Mouse (Mus musculus) ovary, postnatal 36 days (tissue): ENCODE measurements around the gene Gm884.
A peak's percentile ranks its signal among the peaks of the same experiment; 100 is the strongest.

ENCODE experiments used
- DNase-seq: peaks from one replicate; pipeline ENCODE4 v3.0.0; 2022; ENCODE audit warnings: low spot score, mixed read lengths

Gm884 gene

GRCm38 (mm10) chr11:103621040-103621439 lies at the start of gene Gm884:
Gm884 (minus strand) TSS chr11:103621140.
- DNase-seq, result no peak

- no peak for DNase-seq
These were observed 46.0 kb upstream of the Gm884 start for GRCm38 (mm10) chr11:103666907-103667426.

- no peak for DNase-seq
These were observed 45.4 kb upstream of the Gm884 start for GRCm38 (mm10) chr11:103666181-103666906.

GRCm38 (mm10) chr11:103665695-103666094 lies 44.8 kb upstream of the Gm884 start:
- DNase-seq, result no peak

GRCm38 (mm10) chr11:103663119-103663518 lies 42.2 kb upstream of the Gm884 start:
- DNase-seq, result no peak

GRCm38 (mm10) chr11:103662546-103662945 lies 41.6 kb upstream of the Gm884 start:
- DNase-seq, result no peak

- no peak for DNase-seq
These were observed 40.9 kb upstream of the Gm884 start for GRCm38 (mm10) chr11:103661863-103662262.

GRCm38 (mm10) chr11:103658189-103658588 lies 37.2 kb upstream of the Gm884 start:
- DNase-seq, result no peak

- peak; percentile 47 for DNase-seq
These were observed 35.6 kb upstream of the Gm884 start for GRCm38 (mm10) chr11:103656520-103656919.

GRCm38 (mm10) chr11:103653359-103653965 lies 32.5 kb upstream of the Gm884 start:
- DNase-seq, result no peak

GRCm38 (mm10) chr11:103651426-103651825 lies 30.5 kb upstream of the Gm884 start:
- DNase-seq, result no peak

- no peak for DNase-seq
These were observed 29.1 kb upstream of the Gm884 start for GRCm38 (mm10) chr11:103649983-103650493.

- no peak for DNase-seq
These were observed 28.5 kb upstream of the Gm884 start, which contains the start of gene Rprml for GRCm38 (mm10) chr11:103649301-103649982. Rprml (plus strand) TSS chr11:103649570.

GRCm38 (mm10) chr11:103648656-103649055 lies 27.7 kb upstream of the Gm884 start:
- DNase-seq, result no peak

- DNase-seq, result no peak
These were observed 27.1 kb upstream of the Gm884 start for GRCm38 (mm10) chr11:103647921-103648620.

- no peak for DNase-seq
These were observed 25.4 kb upstream of the Gm884 start for GRCm38 (mm10) chr11:103646301-103646700.

GRCm38 (mm10) chr11:103645731-103646130 lies 24.8 kb upstream of the Gm884 start:
- no peak for DNase-seq

GRCm38 (mm10) chr11:103643211-103643610 lies 22.3 kb upstream of the Gm884 start:
- DNase-seq, result no peak

- peak; percentile 27 for DNase-seq
These were observed 18.5 kb upstream of the Gm884 start for GRCm38 (mm10) chr11:103639407-103639946.

- DNase-seq, result no peak
These were observed 17.9 kb upstream of the Gm884 start, which contains the start of gene Lyzl6 for GRCm38 (mm10) chr11:103638790-103639189. Lyzl6 (minus strand) TSS chr11:103638890.

GRCm38 (mm10) chr11:103636261-103636660 lies 15.3 kb upstream of the Gm884 start:
- DNase-seq, result no peak
